Mouse (Mus musculus) adrenal gland, adult (tissue): ENCODE data around the gene Zfp292.

Experiments used
- DNase-seq, 2 experiments: peaks; one replicate each; pipeline ENCODE4 v3.0.0; 2022 to 2023; ENCODE audit warnings: low spot score in 1 of 2; ENCODE audit not compliant: inconsistent age in 2 of 2

The Zfp292 gene

DNA sequence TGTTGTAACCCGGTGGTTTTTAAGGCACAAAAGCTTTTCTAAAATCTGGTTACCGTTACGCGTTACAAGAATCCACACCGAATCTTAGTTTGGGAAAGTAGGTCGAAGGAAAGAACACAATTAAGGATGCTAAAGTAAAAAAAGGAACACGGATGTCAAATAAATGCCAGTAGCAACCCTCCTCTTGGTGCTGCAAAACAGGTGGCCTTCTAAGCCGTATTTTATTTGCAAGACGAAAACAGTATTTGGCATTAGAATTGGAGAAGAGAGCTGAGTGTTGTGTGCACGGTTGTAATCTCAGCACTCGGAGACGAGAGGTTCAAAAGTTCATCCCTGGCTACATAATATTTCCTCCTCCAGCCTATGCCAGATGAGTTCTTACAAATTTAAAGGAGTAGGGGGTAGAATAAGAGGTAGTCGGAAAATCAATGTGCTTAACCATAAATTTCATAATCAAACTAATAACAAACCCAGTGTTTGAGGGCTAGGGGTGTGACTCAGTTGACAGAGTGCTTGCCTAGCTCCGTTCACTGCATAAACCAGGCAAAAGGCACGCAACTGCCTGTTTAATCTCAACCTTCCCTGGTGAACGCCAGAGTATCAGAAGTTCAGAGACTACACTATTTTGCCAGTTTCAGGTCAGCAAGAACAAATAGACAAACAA, 738 bp upstream of the Zfp292 start:
- DNase-seq, result no peak

DNA sequence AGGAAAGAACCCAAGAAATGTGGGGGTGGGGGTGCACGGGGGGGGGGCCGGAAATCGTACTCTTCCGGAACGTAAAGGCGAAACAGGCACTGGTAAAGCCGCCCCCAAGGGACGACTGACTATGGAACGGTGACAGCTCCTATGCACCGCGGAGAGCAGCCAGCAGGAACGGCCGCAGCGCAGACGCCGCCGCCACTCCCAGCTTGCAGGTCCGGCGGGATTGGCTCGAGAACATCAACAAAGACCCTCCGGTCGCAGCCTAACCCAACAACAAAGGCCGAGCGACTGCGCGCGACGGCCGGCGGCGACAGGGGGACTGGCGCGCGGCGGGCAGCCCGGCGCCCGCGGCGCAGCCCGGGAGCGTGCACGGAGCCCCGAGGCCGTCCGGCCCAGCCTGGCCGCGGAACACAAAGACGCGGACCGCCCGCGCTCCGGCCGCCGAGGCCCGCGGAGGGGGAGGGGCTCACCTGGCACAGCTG, 430 bp downstream of the Zfp292 start:
- no peak for DNase-seq

DNA sequence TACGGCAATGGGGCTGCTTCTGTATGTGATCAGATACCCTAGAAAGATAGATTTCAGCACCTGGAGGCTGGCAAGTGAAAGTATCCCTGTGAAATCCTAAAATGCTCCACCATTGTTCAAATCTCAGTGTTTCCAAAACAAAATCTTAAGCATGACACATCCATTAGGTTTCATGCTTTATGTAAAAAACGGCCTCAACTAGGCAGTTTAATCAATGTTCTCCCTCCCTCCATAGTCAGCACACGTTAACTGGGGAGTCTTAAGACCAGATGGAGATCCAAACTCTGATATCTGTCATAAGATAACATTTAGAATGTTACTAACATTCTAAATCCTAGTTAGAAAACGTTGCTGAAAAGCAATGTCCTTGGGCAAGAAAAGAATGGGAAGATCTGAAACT, 909 bp downstream of the Zfp292 start:
- no peak for DNase-seq

DNA sequence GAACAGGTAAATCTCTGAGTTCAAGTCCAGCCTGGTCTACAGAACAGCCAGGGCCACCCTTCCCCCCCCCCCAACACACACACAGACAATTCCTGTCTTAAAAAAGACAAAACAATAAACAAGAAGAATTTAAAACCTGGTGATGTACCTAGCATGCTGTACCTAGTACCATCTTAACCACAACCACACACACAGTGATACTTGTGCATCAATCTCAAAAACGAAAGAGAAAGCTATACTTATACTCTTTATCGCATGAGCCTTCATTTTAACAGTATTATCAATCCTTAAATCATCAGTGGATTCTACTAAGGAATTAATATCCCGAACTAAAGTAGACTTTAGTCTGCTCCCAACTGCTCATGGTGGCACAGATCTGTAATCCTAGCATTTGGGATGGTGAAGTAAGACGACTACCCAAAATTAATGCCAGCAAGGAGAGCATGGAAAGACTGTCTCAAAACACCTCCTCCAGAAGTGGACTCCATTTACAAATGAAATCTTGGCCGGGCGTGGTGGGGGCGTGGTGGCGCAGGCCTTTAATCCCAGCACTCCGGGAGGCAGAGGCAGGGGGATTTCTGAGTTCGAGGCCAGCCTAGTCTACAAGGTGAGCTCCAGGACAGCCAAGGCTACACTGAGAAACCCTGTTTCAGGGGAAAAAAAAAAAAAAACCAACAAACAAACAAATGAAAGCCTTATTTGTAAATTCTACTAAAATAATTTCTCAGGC, 1.7 kb downstream of the Zfp292 start:
- peak in 1 of 2 experiments; percentile 41 for DNase-seq

DNA sequence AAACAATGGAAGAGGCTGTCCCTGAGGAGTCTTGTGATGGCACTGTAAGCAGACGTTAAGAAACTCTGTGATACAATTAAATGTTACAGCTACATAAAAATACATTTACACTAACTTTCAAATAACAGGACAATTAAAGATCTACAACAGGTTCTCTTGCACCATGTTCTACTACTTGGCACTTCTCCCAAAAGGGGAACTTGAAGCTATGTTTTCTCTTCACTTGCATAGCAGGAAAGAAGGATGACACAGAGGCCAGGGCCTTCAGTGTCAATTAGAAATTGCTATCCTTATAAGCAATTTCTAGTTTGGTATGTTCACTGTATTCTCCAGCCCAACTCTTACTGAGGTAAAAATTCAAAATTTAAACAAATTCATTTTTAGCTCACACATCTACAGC, 8.5 kb downstream of the Zfp292 start:
- DNase-seq, result no peak

DNA sequence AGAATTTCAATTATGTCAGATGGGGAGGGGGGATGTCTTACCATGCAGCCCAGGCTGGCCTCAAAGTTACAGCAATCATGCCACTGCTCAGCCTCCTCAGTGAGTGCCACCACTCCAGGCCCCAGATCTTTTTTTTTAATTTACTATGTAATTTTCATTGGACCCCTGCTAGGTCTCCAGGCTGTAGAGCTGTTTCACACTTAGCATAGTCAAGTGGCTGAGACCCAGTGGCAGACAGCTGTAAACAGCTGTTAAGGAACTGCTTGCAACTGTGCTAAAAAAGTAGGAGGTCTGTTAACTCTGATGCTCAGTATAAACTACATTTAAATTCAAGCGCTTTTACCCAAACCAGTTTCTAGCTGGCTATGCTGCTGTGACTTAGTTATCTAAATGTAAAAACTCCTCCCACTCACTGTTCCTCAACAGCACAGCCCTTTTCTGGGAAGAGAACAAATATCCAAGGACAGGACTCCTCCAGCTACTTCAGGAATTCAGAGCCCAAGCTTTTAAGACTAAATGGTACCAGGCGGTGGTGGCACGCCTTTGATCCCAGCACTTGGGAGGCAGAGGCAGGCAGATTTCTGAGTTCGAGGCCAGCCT, 9.8 kb downstream of the Zfp292 start:
- DNase-seq, result no peak

DNA sequence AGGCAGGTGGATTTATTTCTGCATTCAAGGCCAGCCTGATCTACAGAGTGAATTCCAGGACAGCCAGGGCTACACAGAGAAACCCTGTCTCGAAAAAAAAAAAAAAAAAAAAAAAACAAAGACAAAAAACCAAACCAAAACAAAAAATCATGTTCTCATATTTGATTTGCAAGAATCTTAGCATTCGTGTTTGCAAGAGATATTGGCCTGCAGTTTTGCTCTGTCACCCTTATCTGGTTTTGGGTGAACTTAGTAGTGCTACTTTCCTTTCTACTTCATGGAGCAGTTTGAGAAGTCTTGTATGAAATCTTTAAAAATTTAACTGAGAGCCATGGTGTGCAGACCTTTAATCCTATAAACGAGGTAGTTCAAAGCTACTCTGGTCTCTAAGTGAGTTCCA, 12.9 kb downstream of the Zfp292 start:
- DNase-seq, result no peak

DNA sequence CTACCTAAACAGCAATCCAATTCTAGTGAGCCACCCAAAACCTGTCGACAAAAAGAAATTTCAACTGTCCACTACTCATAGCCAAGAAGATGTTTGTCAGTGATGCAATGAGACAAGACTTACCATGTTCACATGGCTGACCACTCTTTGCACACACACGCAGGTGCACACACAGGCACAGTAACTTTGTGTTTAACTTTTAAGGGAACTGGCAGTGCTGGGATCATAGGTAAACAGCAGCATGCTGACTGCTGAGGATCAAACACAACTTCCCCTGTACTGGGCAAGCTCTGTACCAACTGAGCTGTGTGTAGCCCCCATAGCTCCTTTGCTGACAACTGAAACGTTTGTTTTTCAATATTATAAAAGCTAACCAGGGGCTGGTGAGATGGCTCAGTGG, 21.3 kb downstream of the Zfp292 start:
- no peak for DNase-seq

DNA sequence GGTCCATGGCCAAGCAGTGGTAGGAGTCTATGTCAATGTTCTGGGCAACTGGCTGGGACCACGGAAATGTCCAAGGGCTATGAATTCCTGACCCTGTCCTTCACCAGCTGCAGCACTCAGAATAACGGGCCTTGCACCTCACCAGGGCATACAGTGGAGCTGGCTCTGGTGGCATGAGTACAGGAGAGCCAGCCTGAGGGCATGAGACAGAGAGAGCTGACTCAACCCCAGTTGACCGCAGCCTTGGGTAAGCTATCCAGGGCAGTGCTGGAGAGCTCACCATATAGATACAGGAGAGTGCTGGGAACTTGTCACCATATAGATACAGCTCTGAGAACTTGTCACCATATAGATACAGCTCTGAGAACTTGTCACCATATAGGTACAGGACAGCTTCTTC, 23.3 kb downstream of the Zfp292 start:
- DNase-seq, result peak; percentile 27 to 63

DNA sequence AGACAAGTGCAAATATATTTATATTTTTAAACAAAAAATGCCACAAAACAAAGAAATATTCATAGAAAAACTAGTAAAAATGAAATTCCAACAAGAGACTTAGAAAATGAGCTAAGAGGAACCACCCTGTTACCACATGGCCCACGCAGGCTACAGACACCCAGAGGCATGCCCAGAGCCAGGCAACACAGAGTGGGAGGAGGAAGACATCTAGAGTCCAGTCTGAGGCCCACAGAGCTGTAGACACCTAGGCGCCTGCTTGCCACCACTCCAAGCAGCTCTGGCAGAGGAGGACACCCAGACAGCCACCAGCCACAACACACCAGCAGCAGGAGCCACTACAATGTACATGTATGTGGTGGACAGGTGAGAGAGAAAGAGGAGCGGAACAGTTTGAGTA, 23.9 kb downstream of the Zfp292 start:
- no peak for DNase-seq

DNA sequence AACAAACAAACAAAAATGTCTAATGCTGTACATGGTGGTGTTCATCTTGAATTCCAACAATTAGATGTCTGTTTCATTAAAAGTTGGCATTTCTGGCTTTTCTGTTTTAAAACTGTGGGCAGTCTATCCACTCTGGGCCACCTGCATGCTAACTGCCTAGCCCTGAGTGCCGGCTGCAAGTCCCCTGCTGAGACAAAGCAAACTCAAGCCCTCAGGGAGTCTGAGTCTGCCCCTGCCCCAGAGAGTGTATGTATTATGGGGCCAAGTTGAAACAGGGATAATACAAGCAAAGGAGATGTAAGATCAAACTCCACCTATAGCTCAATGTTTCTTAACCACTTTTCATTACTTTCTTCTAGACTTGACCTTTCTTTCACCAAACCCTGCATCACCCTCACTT, 26.8 kb downstream of the Zfp292 start:
- DNase-seq, result no peak

DNA sequence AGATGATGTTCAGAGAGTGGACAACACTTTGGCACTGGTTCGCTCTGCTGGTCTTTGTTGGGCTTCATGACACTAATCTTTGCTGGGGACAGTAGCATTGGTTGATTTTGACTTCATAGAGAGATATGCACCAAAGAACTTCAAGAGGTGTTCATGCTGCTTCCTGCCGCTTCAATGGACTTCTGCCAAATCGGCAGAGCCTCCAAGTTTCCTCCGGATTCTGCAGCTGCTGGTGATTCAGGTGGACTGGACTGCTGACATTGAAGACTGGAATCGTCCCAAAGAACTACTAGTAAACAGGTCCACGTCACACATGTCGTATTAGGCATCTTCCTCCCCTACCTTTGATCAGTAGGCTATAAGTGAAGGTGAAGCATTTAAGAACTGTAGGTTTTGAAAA, 30.7 kb downstream of the Zfp292 start:
- DNase-seq, result no peak

DNA sequence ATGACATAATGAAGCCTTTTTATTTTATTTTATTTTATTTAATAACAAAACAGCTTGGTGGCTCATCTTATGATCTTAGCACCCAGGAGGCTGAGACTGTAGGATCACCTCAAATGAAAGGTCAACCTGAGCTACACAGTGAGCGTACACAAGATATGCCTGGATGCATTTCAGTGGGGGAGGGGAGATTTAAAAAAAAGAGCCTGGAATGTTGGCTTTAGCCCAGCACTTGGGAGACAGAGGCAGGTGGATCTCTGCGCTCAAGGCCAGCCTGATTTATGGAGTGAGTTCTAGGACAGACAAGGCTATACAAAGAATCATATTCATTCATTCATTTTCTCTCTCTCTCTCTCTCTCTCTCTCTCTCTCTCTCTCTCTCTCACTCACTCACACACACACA, 32.6 kb downstream of the Zfp292 start:
- DNase-seq, result no peak

DNA sequence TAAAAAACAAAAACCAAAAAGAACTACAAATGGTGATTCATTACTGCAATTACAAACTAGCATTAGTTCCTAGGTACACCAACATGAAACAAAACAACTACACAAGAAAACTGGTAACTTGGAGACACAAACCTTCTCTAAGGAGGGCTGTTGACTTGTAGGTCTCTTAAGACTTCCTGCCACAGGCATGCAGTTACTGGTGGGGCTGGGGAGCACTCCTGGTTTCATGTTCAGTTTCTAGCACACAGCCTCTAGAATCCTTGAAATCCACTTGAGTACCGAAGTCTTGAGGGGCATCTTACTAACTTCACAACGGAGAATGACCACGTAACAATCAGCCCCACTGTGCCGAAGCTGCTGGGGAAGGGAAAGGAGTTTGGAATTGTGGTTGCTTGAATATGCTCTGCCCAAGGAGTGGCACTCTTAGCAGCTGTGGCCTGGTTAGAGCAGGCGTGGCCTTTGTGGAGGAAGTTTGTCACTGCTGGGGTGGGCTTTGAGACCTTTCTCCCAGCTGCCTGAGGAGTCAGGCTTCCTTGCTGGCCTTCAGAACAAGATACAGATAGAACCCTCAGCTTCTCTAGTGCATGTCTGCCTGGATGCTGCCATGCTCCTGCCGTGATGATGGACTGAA, 35.0 kb downstream of the Zfp292 start:
- DNase-seq, result no peak

DNA sequence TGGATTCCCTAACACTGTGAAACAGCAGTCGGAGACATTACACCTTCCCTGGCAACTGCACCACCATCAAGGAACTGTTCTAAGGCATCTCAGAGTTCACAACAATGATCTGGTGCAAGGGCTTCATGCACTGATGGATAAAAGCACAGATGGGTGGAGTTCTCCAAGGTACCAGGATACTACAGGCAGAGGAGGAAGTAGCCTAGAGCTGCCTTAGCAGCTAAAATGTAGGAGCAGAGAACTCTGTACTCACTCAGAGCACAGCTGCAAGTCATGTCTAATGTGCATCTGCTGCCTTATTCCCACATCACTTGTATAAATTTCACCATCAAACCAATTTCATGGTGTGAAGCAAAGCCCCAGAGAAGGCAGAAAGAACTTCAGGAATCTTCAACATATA, 38.9 kb downstream of the Zfp292 start:
- DNase-seq, result no peak

DNA sequence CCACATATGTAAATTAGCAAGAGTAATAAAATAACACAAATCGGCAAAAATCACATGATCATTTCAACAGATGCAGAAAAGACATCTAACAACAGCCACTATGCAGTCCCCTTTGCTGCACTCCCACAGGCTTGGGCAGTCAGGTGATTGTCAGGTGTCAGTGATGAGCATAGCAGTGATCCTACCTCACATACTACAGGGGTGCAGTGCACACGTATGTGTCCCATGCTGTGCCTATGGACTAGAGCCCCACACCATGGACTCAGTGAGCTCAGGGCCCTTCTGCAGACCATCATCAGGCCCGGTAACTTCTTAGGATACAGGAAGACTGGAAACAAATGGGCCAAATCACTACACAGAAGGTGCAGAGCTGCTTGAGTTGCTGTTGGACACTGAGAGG, 39.9 kb downstream of the Zfp292 start:
- DNase-seq, result no peak

DNA sequence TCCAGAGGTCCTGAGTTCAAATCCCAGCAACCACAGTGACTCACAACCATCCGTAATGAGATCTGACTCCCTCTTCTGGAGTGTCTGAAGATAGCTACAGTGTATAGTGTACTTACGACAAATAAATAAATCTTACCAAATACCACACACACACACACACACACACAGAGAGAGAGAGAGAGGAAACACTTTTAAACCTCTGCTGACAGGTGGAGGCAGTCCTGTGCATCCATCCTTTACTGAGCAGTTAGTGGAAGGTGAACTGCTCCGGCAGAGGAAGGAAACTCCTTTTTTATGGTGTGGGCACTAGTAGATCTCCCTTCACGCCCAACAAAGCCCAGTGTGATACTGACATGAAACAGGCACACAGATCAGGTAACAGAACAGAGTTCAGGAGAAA, 51.3 kb downstream of the Zfp292 start:
- DNase-seq, result no peak

DNA sequence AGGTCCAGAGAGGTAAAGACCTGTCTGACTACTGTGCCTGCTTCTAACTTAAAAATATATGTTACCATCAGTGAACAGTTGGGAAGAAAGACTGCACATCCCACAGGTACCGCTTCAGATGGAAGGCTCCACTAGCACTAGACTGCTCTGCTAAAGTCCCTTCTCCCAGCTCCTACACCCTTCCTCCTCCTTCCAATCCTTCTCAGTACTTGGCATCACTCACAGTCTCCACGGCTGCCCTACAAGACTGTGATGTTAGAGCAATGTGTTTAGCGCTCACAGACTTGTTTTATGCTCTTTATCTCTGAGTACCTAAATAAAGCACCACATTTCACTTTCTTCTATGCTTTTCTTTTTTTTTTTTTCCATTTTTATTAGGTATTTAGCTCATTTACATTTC, 53.3 kb downstream of the Zfp292 start:
- no peak for DNase-seq

DNA sequence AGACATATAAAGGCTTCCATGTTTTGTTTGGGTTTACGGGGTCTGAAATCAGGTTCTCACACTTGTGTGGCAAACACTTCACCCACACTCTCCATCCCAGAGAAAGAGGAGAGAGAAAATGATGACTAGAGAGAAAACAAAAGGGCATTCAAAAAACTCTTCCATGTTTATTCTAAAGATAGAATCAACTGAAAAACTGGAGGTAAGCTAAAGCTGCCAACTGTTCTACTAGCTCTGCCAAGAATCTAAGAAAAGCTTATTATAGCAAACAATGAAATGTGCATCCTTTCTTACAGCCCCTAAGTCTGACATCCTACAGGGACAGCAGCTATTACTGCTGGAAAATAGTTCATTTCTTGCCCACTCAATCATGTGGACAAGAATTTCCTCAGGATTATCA, 58.9 kb downstream of the Zfp292 start:
- no peak for DNase-seq

DNA sequence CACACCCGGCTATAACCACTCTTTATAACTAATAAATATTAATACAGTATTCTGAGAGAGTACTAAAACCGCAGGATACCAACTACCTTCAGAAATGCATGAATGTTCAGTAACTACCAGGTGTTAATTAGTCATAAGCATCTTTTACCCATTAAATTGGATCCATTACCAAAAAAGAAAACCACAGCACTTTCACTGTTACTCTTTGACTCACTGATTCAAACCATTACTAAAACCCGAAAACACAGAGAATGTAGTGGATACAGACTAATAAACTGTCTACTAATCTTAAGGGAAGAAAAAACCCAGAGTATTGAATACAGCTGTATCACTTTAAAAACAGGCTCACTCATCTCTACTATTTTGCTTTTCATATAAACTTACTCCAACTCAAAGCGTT, 62.9 kb downstream of the Zfp292 start:
- no peak for DNase-seq

DNA sequence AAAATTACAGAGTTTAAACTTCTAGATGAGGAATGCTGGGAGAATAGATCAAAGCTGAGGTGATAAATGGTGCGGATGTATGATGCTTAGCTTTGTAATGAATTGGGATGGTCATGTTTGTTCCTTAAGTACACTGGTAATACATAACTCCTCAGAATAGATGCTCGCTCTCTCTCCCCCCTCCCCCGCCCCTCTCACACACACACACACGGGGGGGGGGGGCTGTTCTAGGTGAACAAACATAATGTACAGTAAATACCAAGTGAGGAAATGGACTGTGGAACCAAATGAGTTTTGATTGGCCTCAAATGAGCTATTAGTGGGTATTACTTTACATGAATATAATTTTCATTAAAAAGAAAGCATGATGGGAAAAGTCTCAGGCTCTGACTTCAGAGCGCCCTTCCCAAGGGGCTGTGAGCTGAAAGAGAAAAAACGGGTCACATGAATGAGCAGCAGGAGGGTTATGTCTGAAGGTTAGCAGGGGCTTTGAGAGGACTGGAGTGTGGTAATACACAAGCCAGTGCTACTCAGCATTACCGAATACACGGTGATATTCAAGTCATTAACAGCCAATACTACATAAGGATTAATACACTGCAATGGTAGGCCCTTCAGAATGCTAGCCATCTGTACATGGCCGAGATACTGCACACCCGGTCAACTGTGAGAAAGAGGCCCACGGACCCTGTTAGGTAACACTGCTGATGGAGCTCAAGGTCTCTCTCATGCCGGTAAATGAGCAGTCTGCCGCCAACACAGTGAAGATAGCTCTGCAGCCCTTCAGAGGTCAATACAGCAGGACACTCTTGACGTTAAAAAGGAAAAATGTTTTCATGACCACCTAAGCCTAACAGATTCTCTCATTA, 81.4 kb downstream of the Zfp292 start:
- DNase-seq, result no peak
